Mouse (Mus musculus) forebrain, embryonic 10.5 days (tissue): ENCODE measurements at regions not wholly inside any gene's neighbourhood (a gene's known extent, or its start where the extent isn't known, plus 50 kb on each side); places are given as distances from the start of the nearest gene placed in this dataset.

Experiments
- DNase-seq: peaks from one replicate; pipeline ENCODE4 v3.0.0-alpha.2; 2017; ENCODE audit warnings: low spot score; ENCODE audit errors: extremely low spot score
- H3K27ac ChIP-seq: fragments of 300-500 bp; sonication (generic); 2 replicates; pipeline ENCODE4 v1.5.1; 2016; ENCODE audit warnings: mild to moderate bottlenecking
- H3K27me3 ChIP-seq: fragments of 300-500 bp; sonication (generic); 2 replicates; pipeline ENCODE4 v1.6.1; 2016; ENCODE audit warnings: mild to moderate bottlenecking; ENCODE audit not compliant: poor library complexity, severe bottlenecking
- H3K36me3 ChIP-seq: fragments of 300-500 bp; sonication (generic); replicated peaks from 2 replicates; pipeline ENCODE4 v1.6.1; 2016; ENCODE audit warnings: mild to moderate bottlenecking, moderate library complexity
- H3K4me1 ChIP-seq: fragments of 300-500 bp; sonication (generic); 2 replicates; pipeline ENCODE4 v1.6.1; 2016
- H3K4me3 ChIP-seq: fragments of 300-500 bp; sonication (generic); 2 replicates; pipeline ENCODE4 v1.5.1; 2016; ENCODE audit warnings: mild to moderate bottlenecking, moderate library complexity
- H3K9me3 ChIP-seq: fragments of 300-500 bp; sonication (generic); 2 replicates; pipeline ENCODE4 v1.6.1; 2016; ENCODE audit warnings: mild to moderate bottlenecking, moderate library complexity
- WGBS: fragments of 180-500 bp; shearing (Covaris S2); methylation state at CpG from one replicate; pipeline ENCODE4 v1.1.7; 2016; 5-methylcytosine and 5-hydroxymethylcytosine counted together

- Histone ChIP-seq H3K27ac (peak overlapping the region; percentile 74; the same call in 1 of the 2 replicates), H3K9me3 (no peaks in the 10 kb centered on the region), H3K36me3 (peaks cover 7% of the 10 kb centered on the region; the same call in 1 of the 2 replicates), H3K4me1 (peaks cover 30% of the 10 kb centered on the region), H3K27me3 (no peaks in the 10 kb centered on the region), H3K4me3 (no peak overlapping the region)
- 34% methylated on average over 6 of the region's 6 CpGs for WGBS
- no peak for DNase-seq
Measured at GRCm38 (mm10) chr11:113120570-113120969, 338.5 kb downstream of the Sox9 start.

GRCm38 (mm10) chr11:113121307-113121706 is 339.3 kb downstream of the Sox9 start:
- H3K27ac ChIP-seq, result peak overlapping the region; percentile 74
- H3K4me3 ChIP-seq, result no peak overlapping the region
- H3K9me3 ChIP-seq, result no peaks in the 10 kb centered on the region
- WGBS, result 44% methylated on average over 12 of the region's 12 CpGs
- DNase-seq, result no peak
- peaks cover 7% of the 10 kb centered on the region; the same call in 1 of the 2 replicates for H3K36me3 ChIP-seq
- peaks cover 38% of the 10 kb centered on the region for H3K4me1 ChIP-seq
- H3K27me3 ChIP-seq, result no peaks in the 10 kb centered on the region

- 79% methylated on average over 9 of the region's 9 CpGs for WGBS
- Histone ChIP-seq H3K27ac (peak overlapping the region; percentile 22; the same call in 1 of the 2 replicates), H3K9me3 (no peaks in the 10 kb centered on the region)
Measured at GRCm38 (mm10) chr11:113122137-113122536, 340.1 kb downstream of the Sox9 start.

GRCm38 (mm10) chr11:113122964-113123363 is 340.9 kb downstream of the Sox9 start:
- Histone ChIP-seq H3K36me3 (peaks cover 6% of the 10 kb centered on the region), H3K4me3 (no peak overlapping the region), H3K27ac (no peak overlapping the region), H3K9me3 (no peaks in the 10 kb centered on the region), H3K4me1 (peaks cover 48% of the 10 kb centered on the region), H3K27me3 (no peaks in the 10 kb centered on the region)
- 89% methylated on average over 2 of the region's 2 CpGs for WGBS
- DNase-seq, result no peak

More at GRCm38 (mm10) chr11:113122137-113122536, 340.1 kb downstream of the Sox9 start:
- peaks cover 5% of the 10 kb centered on the region; the same call in 1 of the 2 replicates for H3K36me3 ChIP-seq
- no peak overlapping the region for H3K4me3 ChIP-seq
- DNase-seq, result no peak
- H3K27me3 ChIP-seq, result no peaks in the 10 kb centered on the region
- H3K4me1 ChIP-seq, result peaks cover 46% of the 10 kb centered on the region

GRCm38 (mm10) chr11:113125832-113126231 is 343.8 kb downstream of the Sox9 start:
- H3K27me3 ChIP-seq, result no peaks in the 10 kb centered on the region
- WGBS, result 74% methylated on average over 7 of the region's 7 CpGs
- H3K27ac ChIP-seq, result no peak overlapping the region
- peaks cover 28% of the 10 kb centered on the region for H3K36me3 ChIP-seq
- no peak for DNase-seq
- no peak overlapping the region for H3K4me3 ChIP-seq
- H3K9me3 ChIP-seq, result 0 out of 2 replicates have a peak, but pooled peaks cover 3% of the 10 kb centered on the region
- peaks cover 39% of the 10 kb centered on the region for H3K4me1 ChIP-seq

GRCm38 (mm10) chr11:113129192-113129591 is 347.2 kb downstream of the Sox9 start:
- Histone ChIP-seq H3K4me3 (no peak overlapping the region), H3K27me3 (no peaks in the 10 kb centered on the region), H3K27ac (no peak overlapping the region), H3K4me1 (peaks cover 35% of the 10 kb centered on the region), H3K36me3 (peaks cover 34% of the 10 kb centered on the region), H3K9me3 (peaks cover 8% of the 10 kb centered on the region)
- WGBS, result 89% methylated on average over 5 of the region's 5 CpGs
- no peak for DNase-seq

- H3K27me3 ChIP-seq, result no peaks in the 10 kb centered on the region
- H3K9me3 ChIP-seq, result peaks cover 8% of the 10 kb centered on the region
- H3K36me3 ChIP-seq, result peaks cover 34% of the 10 kb centered on the region
- H3K4me1 ChIP-seq, result peaks cover 36% of the 10 kb centered on the region
- 94% methylated on average over 7 of the region's 7 CpGs for WGBS
- H3K27ac ChIP-seq, result no peak overlapping the region
- no peak for DNase-seq
- H3K4me3 ChIP-seq, result no peak overlapping the region
Measured at GRCm38 (mm10) chr11:113129975-113130374, 348.0 kb downstream of the Sox9 start.

GRCm38 (mm10) chr11:113132078-113133064 is 350.3 kb downstream of the Sox9 start:
- peaks cover 36% of the 10 kb centered on the region for H3K36me3 ChIP-seq
- no peaks in the 10 kb centered on the region for H3K27me3 ChIP-seq
- peaks cover 15% of the 10 kb centered on the region for H3K9me3 ChIP-seq
- H3K27ac ChIP-seq, result peak overlapping the region; percentile 48; the same call in 1 of the 2 replicates
- H3K4me3 ChIP-seq, result no peak overlapping the region
- WGBS, result 88% methylated on average over 23 of the region's 23 CpGs
- no peak for DNase-seq
- H3K4me1 ChIP-seq, result peaks cover 21% of the 10 kb centered on the region

- no peak for DNase-seq
- H3K27me3 ChIP-seq, result no peaks in the 10 kb centered on the region
- H3K4me3 ChIP-seq, result no peak overlapping the region
- H3K9me3 ChIP-seq, result peaks cover 15% of the 10 kb centered on the region
- 89% methylated on average over 4 of the region's 4 CpGs for WGBS
- H3K27ac ChIP-seq, result no peak overlapping the region
- H3K36me3 ChIP-seq, result peaks cover 32% of the 10 kb centered on the region
- peaks cover 21% of the 10 kb centered on the region for H3K4me1 ChIP-seq
Measured at GRCm38 (mm10) chr11:113133407-113133806, 351.4 kb downstream of the Sox9 start.

GRCm38 (mm10) chr11:113135261-113135660 is 353.2 kb downstream of the Sox9 start:
- no peak overlapping the region for H3K4me3 ChIP-seq
- DNase-seq, result no peak
- no peak overlapping the region for H3K27ac ChIP-seq
- 49% methylated on average over 5 of the region's 5 CpGs for WGBS
- peaks cover 15% of the 10 kb centered on the region for H3K9me3 ChIP-seq
- peaks cover 26% of the 10 kb centered on the region for H3K4me1 ChIP-seq
- peaks cover 20% of the 10 kb centered on the region for H3K36me3 ChIP-seq
- H3K27me3 ChIP-seq, result no peaks in the 10 kb centered on the region

- 0 out of 2 replicates have a peak, but pooled peaks cover 7% of the 10 kb centered on the region for H3K9me3 ChIP-seq
- DNase-seq, result no peak
- no peak overlapping the region for H3K4me3 ChIP-seq
- peaks cover 33% of the 10 kb centered on the region for H3K4me1 ChIP-seq
- H3K27me3 ChIP-seq, result no peaks in the 10 kb centered on the region
- H3K27ac ChIP-seq, result no peak overlapping the region
- WGBS, result 81% methylated on average over 5 of the region's 5 CpGs
- H3K36me3 ChIP-seq, result 0 out of 2 replicates have a peak, but pooled peaks cover 4% of the 10 kb centered on the region
Measured at GRCm38 (mm10) chr11:113138462-113138861, 356.4 kb downstream of the Sox9 start.

- no peak for DNase-seq
Measured at GRCm38 (mm10) chr11:113140595-113140994, 358.6 kb downstream of the Sox9 start.

GRCm38 (mm10) chr11:113142816-113143215 is 360.8 kb downstream of the Sox9 start:
- peak overlapping the region; percentile 82; the same call in 1 of the 2 replicates for H3K27ac ChIP-seq
- no peaks in the 10 kb centered on the region for H3K27me3 ChIP-seq
- H3K9me3 ChIP-seq, result no peaks in the 10 kb centered on the region
- H3K36me3 ChIP-seq, result no peaks in the 10 kb centered on the region
- H3K4me3 ChIP-seq, result no peak overlapping the region
- 70% methylated on average over 1 of the region's 1 CpGs for WGBS
- DNase-seq, result no peak
- H3K4me1 ChIP-seq, result peaks cover 45% of the 10 kb centered on the region

More at GRCm38 (mm10) chr11:113140595-113140994, 358.6 kb downstream of the Sox9 start:
- Histone ChIP-seq H3K4me3 (no peak overlapping the region), H3K27me3 (no peaks in the 10 kb centered on the region), H3K27ac (no peak overlapping the region), H3K4me1 (peaks cover 40% of the 10 kb centered on the region), H3K36me3 (0 out of 2 replicates have a peak, but pooled peaks cover 4% of the 10 kb centered on the region), H3K9me3 (0 out of 2 replicates have a peak, but pooled peaks cover 7% of the 10 kb centered on the region)
- 88% methylated on average over 9 of the region's 9 CpGs for whole genome bisulfite sequencing
